Mouse (Mus musculus) lung, postnatal 0 days (tissue): ENCODE measurements around the gene Bptf. TPM values are rescaled to one million over a fixed set of nuclear protein-coding genes. Genes with fewer than 3 reads are reported as not detected.
"Not testable (repeated sequence)": the region's sequence is repeated elsewhere in the genome, so short reads cannot be mapped to it uniquely, and the experiment has no call there.

Experiments
- ATAC-seq: fragments of 200-750 bp; cut with Nextera tagmentation; 2 replicates; pipeline ENCODE4 v1.8.0; 2017; ENCODE audit warnings: moderate library complexity
- DNase-seq: peaks from one replicate; pipeline ENCODE4 v3.0.0-alpha.2; 2016; ENCODE audit warnings: low spot score
- H3K27ac ChIP-seq: fragments of 300-500 bp; sonication (generic); 2 replicates; pipeline ENCODE4 v1.5.1; 2014; ENCODE audit warnings: antibody characterized with exemption, mild to moderate bottlenecking, low read length, mixed read lengths
- H3K27me3 ChIP-seq: fragments of 300-500 bp; sonication (generic); replicated peaks from 2 replicates; pipeline ENCODE4 v1.6.1; 2014; ENCODE audit warnings: low read length, mixed read lengths; ENCODE audit not compliant: insufficient read depth
- H3K36me3 ChIP-seq: fragments of 300-500 bp; sonication (generic); 2 replicates; pipeline ENCODE4 v1.6.1; 2014; ENCODE audit warnings: low read length, mixed read lengths; ENCODE audit not compliant: insufficient read depth
- H3K4me1 ChIP-seq: fragments of 300-500 bp; sonication (generic); 2 replicates; pipeline ENCODE4 v1.6.1; 2014; ENCODE audit warnings: antibody characterized with exemption, low read depth, low read length, mixed read lengths; ENCODE audit not compliant: insufficient read depth
- H3K4me2 ChIP-seq: fragments of 300-500 bp; sonication (generic); replicated peaks from 2 replicates; pipeline ENCODE4 v1.6.1; 2014; ENCODE audit warnings: low read depth, mild to moderate bottlenecking, low read length, moderate library complexity, mixed read lengths
- H3K4me3 ChIP-seq: fragments of 300-500 bp; sonication (generic); 2 replicates; pipeline ENCODE4 v1.5.1; 2014; ENCODE audit warnings: low read depth, low read length
- H3K9ac ChIP-seq: fragments of 300-500 bp; sonication (generic); replicated peaks from 2 replicates; pipeline ENCODE4 v1.6.1; 2014; ENCODE audit warnings: low read depth, mild to moderate bottlenecking
- H3K9me3 ChIP-seq: fragments of 300-500 bp; sonication (generic); 2 replicates; pipeline ENCODE4 v1.6.1; 2016; ENCODE audit warnings: low read length, mixed read lengths
- CTCF ChIP-seq: IDR thresholded peaks from 2 replicates; pipeline ENCODE4 v1.5.1; 2016; ENCODE audit warnings: antibody characterized with exemption, mild to moderate bottlenecking
- EP300 ChIP-seq: IDR thresholded peaks from 2 replicates; pipeline ENCODE4 v1.6.1; 2016; ENCODE audit warnings: antibody characterized with exemption, mild to moderate bottlenecking, control low read depth
- WGBS: fragments of 180-500 bp; shearing (Covaris S2); extraction: QIAGEN DNeasy Blood & Tissue Kit; methylation state at CpG from one replicate; pipeline ENCODE4 v1.1.7; 2014; 5-methylcytosine and 5-hydroxymethylcytosine counted together
- polyA plus RNA-seq: library from polyadenylated mRNA; unstranded; fragments of >200 nt; fragmentation: Nextera tagmentation; extraction: Ambion mirVana; gene quantifications from 2 replicates; pipeline ENCODE4 v1.2.1, GENCODE M21; 2015

Bptf gene
- polyA plus RNA-seq, 1 experiment from 2014 or later = 19.8 TPM

- WGBS = 47% methylated on average over 3 of the region's 3 CpGs
- no peaks in the 10 kb centered on the region for H3K9me3 ChIP-seq
- ATAC-seq (no peak), DNase-seq (peak; percentile 39)
- no peak overlapping the region for H3K4me3 ChIP-seq
- H3K4me2 ChIP-seq = no peak overlapping the region
- TF ChIP-seq CTCF (no peak), EP300 (peak; percentile 52)
- peaks cover 20% of the 10 kb centered on the region for H3K36me3 ChIP-seq
- H3K4me1 ChIP-seq = no peaks in the 10 kb centered on the region
- no peaks in the 10 kb centered on the region for H3K27me3 ChIP-seq
- H3K9ac ChIP-seq = no peak overlapping the region
- no peak overlapping the region for H3K27ac ChIP-seq
These were observed 137.5 kb downstream of the Bptf start for GRCm38 (mm10) chr11:106994246-106995085.

GRCm38 (mm10) chr11:106987384-106987783 lies 144.5 kb downstream of the Bptf start:
- TF ChIP-seq EP300 (no peak), CTCF (no peak)
- 0 out of 2 replicates have a peak overlapping the region, but pooled peaks have one; percentile 22 for H3K27ac ChIP-seq

GRCm38 (mm10) chr11:106985979-106986604 lies 145.8 kb downstream of the Bptf start:
- not testable (repeated sequence) for H3K4me2 ChIP-seq, H3K9ac ChIP-seq, H3K27me3 ChIP-seq, H3K4me1 ChIP-seq, H3K4me3 ChIP-seq, H3K9me3 ChIP-seq, H3K36me3 ChIP-seq
- H3K27ac ChIP-seq = peak overlapping the region; percentile 57; the same call in 1 of the 2 replicates
- ATAC-seq (peak; percentile 86), DNase-seq (peak; percentile 86)
- WGBS = 65% methylated on average over 9 of the region's 9 CpGs

More at GRCm38 (mm10) chr11:106987384-106987783, 144.5 kb downstream of the Bptf start:
- ATAC-seq = no peak
- 92% methylated on average over 2 of the region's 2 CpGs for WGBS
- Histone ChIP-seq H3K9me3 (no peaks in the 10 kb centered on the region), H3K4me1 (no peaks in the 10 kb centered on the region), H3K9ac (no peak overlapping the region), H3K27me3 (no peaks in the 10 kb centered on the region), H3K4me2 (no peak overlapping the region), H3K36me3 (peaks cover 5% of the 10 kb centered on the region; the same call in 1 of the 2 replicates), H3K4me3 (no peak overlapping the region)
- no peak for DNase-seq

Other genes starting within 250 kb of the Bptf start
- gene Smurf2, start 211.4 kb downstream of the Bptf start, polyA plus RNA-seq = 20.0 and 22.3 TPM in 2 replicates
- gene Kpna2, start 132.6 kb downstream of the Bptf start, polyA plus RNA-seq = 83.6 and 97.1 TPM in 2 replicates
- gene 1810010H24Rik, start 106.4 kb downstream of the Bptf start, polyA plus RNA-seq = 51.8 and 56.2 TPM in 2 replicates
- 15.5 and 18.4 TPM in 2 replicates for gene Nol11, start 57.3 kb upstream of the Bptf start, polyA plus RNA-seq